Mouse (Mus musculus): ENCODE data around the gene Kcnj14.

The Kcnj14 gene

GRCm38 (mm10) chr7:45832428-45832827 is 7.8 kb upstream of the Kcnj14 start:
- no peak for DNase-seq (ENCODE audit: low spot score in 2 of 2)

- no peak for DNase-seq (ENCODE audit: low spot score in 2 of 2)
Measured at GRCm38 (mm10) chr7:45831128-45831525, 6.5 kb upstream of the Kcnj14 start.

GRCm38 (mm10) chr7:45830427-45831127 is 6.0 kb upstream of the Kcnj14 start, which contains the start of gene Grwd1:
Gene Grwd1 (minus strand): TSS chr7:45830944.
- peak; percentile 83 to 87 for DNase-seq (ENCODE audit: low spot score in 2 of 2)

GRCm38 (mm10) chr7:45826631-45827030 is 2.0 kb upstream of the Kcnj14 start:
- DNase-seq (ENCODE audit: low spot score in 2 of 2): no peak

- no peak for DNase-seq (ENCODE audit: low spot score in 2 of 2)
Measured at GRCm38 (mm10) chr7:45820913-45821312, 3.7 kb downstream of the Kcnj14 start.

- no peak for DNase-seq (ENCODE audit: low spot score in 2 of 2)
Measured at GRCm38 (mm10) chr7:45819843-45820242, 4.7 kb downstream of the Kcnj14 start.

- no peak for DNase-seq (ENCODE audit: low spot score in 2 of 2)
Measured at GRCm38 (mm10) chr7:45815984-45816351, 8.6 kb downstream of the Kcnj14 start.

- no peak for DNase-seq (ENCODE audit: low spot score in 2 of 2)
Measured at GRCm38 (mm10) chr7:45815323-45815983, 9.1 kb downstream of the Kcnj14 start.

- DNase-seq (ENCODE audit: low spot score in 2 of 2): no peak
Measured at GRCm38 (mm10) chr7:45814841-45815240, 9.7 kb downstream of the Kcnj14 start.

- peak; percentile 100 for DNase-seq (ENCODE audit: low spot score in 2 of 2)
Measured at GRCm38 (mm10) chr7:45813787-45814779, 10.5 kb downstream of the Kcnj14 start, which contains the start of gene Cyth2. Gene Cyth2 (minus strand): TSS chr7:45814581.

- no peak for DNase-seq (ENCODE audit: low spot score in 2 of 2)
Measured at GRCm38 (mm10) chr7:45812921-45813320, 11.7 kb downstream of the Kcnj14 start.

GRCm38 (mm10) chr7:45809276-45810075 is 15.1 kb downstream of the Kcnj14 start:
- DNase-seq (ENCODE audit: low spot score in 2 of 2): no peak

GRCm38 (mm10) chr7:45808471-45808870 is 16.1 kb downstream of the Kcnj14 start:
- DNase-seq (ENCODE audit: low spot score in 2 of 2): no peak

- DNase-seq (ENCODE audit: low spot score in 2 of 2): no peak
Measured at GRCm38 (mm10) chr7:45805941-45806340, 18.6 kb downstream of the Kcnj14 start.

- no peak for DNase-seq (ENCODE audit: low spot score in 2 of 2)
Measured at GRCm38 (mm10) chr7:45802551-45802950, 22.0 kb downstream of the Kcnj14 start.

- DNase-seq (ENCODE audit: low spot score in 2 of 2): peak in 1 of 2 experiments; percentile 94
Measured at GRCm38 (mm10) chr7:45801348-45801747, 23.2 kb downstream of the Kcnj14 start.

GRCm38 (mm10) chr7:45800546-45801204 is 23.9 kb downstream of the Kcnj14 start:
- no peak for DNase-seq (ENCODE audit: low spot score in 2 of 2)

GRCm38 (mm10) chr7:45800001-45800400 is 24.6 kb downstream of the Kcnj14 start:
- DNase-seq (ENCODE audit: low spot score in 2 of 2): no peak

GRCm38 (mm10) chr7:45798931-45799330 is 25.7 kb downstream of the Kcnj14 start:
- no peak for DNase-seq (ENCODE audit: low spot score in 2 of 2)

GRCm38 (mm10) chr7:45798511-45798836 is 26.1 kb downstream of the Kcnj14 start:
- no peak for DNase-seq (ENCODE audit: low spot score in 2 of 2)
